Mouse (Mus musculus): ENCODE data around the gene Lingo3.

The Lingo3 gene

DNA sequence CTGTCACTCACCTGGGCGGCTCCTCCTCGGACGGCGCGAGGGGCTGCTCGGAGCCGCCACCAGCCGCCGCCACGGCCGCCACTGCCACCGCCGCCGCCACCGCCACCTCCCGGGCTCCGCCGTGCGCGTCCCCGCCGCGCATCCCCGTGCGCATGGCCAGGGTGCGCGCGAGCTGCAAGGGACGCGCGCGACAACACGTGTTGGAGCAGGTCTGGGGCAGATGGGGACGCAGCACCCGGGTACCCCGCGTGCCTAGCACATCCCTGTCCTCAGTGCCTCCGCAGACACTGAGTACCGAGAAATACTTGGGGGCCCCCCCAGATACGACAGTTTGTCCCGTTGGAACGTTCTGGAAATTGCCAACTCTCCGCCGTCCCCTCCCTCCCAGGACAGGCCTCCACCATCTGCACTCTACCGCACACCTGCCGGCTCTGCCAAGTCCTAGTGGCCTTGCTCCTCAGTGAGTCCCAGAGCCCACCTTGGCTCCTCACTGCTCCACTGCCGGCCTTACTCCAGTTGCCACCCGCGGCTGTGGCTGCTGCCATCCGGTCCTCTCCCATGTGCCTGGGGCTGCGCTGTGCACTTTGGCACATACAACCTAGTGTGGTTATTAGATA, at the start of gene Lingo3:
Gene Lingo3 (minus strand): TSS at position 109 of the 617 bp plus-strand sequence.
- no peak for DNase-seq

DNA sequence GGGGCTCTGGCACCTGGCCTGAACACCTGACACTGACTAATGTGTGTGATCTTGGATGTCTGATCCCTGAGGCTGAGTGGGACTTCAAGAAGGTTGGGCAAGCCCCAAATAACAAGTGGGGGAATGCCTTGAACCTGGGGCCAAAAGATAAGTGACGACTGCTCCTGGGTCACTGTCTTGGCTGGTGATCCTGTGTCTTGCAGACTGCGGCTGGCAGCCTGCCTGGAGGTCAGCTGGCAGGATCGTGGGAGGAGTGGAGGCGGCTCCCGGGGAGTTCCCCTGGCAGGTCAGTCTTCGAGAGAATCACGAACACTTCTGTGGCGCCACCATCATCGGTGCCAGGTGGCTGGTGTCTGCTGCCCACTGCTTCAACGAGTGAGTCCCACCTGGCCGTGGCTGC, 43.3 kb upstream of the Lingo3 start:
- peak; percentile 98 for DNase-seq

DNA sequence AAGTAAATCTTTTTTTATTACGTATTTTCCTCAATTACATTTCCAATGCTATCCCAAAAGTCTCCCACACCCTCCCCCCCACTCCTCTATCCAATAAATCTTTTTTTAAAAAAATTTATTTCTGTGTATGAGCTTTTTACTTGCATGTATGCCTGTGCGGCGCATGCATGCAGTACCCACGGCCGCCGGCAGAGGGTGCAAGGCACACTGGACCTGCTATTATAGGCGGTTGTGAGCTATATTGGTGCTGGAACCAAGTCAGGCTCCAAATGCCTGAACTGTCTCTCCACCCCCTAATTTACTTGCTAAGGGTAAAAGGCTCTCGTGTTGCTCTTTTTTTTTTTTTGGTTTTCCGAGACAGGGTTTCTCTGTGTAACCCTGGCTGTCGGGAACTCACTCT, 37.5 kb upstream of the Lingo3 start:
- DNase-seq = peak; percentile 94

DNA sequence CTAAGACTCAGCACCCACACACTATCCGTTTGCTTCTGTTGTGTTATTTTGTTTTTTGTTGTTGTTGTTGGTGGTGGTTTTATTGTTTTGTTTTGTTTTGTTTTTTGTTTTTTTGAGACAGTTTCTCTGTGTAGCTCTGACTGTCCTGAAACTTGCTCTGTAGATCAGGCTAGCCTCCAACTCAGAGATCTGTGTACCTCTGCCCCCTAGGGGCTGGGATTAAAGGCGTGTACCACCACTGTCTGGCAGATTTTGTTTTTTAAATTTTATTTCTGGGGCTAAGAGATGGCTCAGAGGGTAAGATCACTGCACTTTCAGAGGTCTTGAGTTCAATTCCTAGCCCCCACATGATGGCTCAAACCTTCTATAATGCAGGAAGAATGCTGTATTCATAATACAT, 37.1 kb upstream of the Lingo3 start:
- no peak for DNase-seq

DNA sequence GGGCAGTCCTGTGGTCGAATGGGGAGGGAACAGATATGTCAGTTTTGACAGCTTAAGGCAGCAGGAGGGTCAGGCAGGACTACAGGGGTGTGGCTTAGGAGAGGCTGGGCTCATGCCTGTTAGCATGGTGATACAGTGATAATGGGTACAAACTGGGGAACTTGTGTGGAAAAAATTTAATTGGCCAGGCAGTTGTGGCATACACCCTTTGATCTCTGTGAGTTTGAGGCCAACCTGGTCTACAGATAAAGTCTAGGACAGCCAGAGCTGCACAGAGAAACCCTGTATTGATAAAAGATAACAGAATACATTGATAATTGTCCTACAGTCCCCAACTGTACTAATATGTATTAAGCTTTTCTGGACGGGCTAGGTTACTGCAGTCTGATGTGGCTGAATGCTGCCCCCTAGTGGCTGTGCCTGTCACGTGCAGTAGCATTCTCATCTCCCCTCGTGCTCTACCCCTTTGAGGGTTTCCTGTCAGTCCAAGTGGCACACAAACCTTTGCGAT, 36.3 kb upstream of the Lingo3 start:
- DNase-seq = peak; percentile 92

DNA sequence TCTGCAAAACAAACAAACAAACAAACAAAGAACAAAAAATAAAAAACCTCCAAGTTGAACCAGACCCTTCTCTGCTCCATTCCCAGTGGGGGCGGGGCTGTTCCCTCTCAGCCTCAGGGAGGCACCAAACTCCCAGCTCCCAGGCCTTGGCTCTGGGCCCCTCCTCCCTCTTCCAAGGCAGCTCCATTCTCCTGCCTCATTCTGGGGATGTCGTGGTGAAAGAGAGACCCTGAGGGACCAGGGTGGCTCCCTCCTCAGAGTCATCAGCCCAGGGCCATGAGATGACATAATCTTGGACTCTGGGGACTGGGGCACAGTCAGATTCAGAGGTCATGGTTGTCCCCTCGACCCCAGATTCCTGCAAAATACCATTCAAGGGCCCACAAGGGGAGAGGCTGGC, 32.8 kb upstream of the Lingo3 start:
- DNase-seq = no peak

DNA sequence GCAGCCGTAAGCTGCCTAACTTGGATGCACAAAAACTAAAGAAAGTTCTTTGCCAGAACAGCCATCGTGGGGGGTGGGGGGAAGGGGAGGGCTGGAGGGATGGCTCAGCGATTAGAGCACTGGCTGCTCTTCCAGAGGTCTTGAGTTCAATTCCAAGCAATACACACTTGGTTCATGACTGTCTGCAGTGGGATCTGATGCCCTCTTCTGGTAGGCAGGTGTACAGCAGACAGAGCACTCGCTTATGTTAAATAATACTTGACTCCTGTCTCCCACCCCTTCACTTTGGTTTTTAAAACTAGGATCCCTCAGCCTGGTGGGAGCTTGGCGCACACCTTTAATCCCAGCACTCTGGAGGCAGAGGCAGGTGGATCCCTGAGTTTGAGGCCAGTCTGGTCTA, 32.2 kb upstream of the Lingo3 start:
- DNase-seq = no peak

DNA sequence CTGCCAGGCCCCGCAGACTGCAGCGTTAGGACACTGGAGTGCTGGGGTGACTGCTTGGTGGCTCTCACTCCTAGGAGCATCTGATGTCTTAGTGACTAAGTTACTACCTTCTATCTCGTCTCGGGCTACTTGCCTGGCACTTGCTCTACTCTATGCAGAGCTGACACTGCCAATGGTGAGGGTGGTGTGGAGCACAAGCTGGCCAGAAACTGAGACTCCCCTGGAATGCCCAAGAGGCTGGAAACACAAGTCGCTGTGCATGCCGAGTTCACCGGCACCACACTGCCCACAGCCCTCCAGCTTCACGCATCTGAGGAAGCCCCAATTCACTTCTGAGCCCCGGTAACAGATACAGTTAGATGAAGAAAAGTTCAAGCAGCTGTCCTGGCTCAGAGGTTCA, 30.2 kb upstream of the Lingo3 start:
- DNase-seq = no peak

DNA sequence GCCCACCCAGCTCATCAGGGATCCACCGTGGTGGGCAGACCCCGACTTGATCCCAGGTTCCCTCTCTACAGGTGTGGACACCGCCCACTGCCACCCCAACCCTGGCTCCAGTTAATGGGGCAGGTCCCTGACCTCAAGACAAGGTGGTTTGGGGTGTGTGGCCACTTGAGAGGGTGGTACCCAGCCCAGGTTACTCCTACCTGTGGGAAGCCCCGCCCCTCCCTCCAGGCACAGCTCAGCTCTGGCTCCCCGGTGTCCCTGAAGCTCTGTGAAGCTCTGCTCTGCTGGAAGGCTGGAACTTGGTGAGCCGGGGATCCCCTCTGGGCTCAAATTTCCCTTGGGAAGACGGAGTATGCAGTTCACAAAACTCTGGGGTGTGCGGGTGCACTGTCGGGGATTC, 27.7 kb upstream of the Lingo3 start, which contains the start of gene Tmprss9:
Gene Tmprss9 (plus strand): TSS at position 268 of the 400 bp plus-strand sequence.
- DNase-seq = no peak

DNA sequence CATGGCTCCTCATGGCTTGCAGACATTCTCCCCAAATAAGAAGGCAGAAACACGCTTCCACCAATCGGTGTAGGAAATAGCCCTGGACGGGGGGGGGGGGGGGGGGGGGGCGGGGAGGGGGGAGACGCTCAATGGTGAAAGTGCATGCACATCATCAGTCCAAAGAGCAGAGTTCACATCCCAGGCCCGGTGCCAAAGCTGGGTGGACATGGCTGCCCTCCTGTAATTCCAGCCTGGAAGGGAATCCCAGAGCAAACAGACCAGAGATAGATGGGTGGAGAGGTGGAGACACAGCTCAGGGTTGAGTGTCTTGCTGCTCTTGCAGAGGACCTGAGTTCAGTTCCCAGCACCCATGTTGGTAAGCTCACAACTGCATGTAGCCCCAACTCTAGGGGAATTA, 27.2 kb upstream of the Lingo3 start:
- DNase-seq = no peak

DNA sequence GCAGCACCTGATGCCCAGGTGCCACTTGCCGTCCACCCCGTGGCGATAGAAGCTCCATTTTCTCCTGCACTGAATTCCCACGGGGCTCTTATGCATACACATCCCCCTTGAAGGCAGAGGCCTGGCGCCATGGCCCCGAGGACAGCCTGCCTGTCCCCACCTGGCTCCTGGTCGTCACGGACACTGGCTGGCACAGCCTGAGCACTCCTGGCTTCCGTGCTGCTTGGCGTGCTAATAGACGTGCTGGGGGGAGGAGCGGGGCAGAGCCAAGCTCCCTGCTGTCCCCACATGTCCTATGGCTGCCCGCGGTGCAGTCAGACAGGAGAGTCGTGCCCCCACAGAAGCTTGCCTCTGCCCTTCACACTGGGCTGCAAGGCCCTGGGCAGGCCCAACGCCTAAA, 20.6 kb upstream of the Lingo3 start:
- peak; percentile 95 for DNase-seq

DNA sequence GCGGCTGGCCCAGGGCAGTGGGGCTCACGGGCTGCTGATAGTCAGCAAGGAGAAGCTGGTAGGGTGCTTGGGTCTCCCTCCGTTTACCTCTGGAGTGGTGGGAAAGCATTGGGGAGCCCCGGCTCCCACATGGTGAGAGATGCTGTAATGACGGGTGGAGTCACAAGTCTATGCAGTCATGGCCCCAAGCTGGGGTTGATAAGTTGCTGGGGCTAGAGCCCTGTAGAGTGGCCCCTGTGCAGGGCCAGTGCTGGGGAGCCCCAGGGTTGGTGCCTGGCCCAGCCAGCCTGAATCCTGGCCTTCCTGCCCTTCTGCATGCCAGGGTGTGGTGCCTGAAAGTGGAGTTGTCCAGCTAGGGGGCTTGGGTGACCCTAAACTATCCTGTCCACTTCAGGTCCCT, 18.5 kb upstream of the Lingo3 start:
- no peak for DNase-seq

DNA sequence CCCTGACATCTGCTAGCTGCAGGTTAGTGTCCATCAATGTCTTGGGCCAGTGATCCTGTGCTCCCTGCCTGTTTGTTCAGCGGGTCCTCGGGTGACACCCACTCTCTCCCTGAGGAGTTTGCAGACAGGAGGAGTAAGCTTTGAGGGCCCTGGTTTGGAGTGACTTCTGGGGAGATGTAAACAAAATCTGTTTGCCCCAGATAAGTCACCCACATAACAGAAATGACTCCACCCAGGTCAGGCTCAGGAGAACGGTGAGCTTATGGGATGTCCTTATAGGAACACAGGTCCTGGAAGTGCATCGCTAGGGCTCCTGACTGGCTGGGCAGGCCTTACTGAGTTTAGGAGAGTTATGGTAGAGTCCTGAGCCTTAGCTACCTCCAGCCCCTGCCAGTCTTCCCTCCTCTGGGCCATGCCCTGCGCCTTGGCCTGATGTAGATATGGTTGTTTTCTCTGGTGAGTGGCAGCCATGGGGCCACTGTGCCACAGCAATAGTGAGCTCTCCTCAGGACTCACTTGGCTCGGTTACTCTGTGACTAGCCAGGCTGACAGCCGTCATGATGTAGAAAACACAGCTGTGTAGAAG, 14.6 kb upstream of the Lingo3 start:
- no peak for DNase-seq

DNA sequence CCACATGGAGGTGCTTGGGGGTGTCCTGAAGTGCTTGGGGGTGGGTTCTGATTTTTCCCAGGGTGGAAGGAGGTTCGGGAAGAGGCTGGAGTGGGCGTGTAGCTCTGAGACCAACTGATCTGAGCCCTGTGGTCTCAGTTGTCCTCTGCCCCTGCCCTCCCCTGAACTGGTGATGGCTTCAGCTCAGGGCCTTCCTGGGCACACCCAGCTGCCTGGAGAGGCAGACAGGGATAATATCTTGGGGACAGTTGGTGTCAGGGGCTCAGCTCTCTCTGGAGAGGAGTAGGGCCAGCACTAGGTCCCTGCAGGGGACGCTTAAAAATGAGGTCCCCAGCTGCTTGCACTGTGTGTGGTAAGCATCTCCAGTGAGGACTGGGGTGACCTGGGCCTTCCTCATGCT, 14.0 kb upstream of the Lingo3 start:
- no peak for DNase-seq

DNA sequence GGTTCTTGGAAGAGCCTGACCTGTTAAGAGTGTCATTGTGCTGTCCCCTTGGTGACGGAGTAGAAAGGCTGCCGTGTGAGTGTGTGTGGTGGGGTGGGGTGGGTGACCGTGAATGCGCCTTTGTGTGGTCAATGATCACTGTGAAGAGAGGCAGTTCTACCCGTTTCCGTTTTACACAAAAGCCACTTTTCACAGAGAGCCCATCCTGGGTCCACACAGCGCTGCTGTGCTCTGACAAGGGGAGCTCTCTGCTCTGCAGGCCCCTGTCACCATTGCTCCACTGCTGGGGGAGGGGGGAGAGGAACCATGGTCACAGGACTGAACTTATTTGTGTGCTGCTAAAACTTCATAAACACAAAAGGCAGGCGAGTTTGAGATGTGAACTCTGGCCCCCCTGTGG, 13.5 kb upstream of the Lingo3 start:
- no peak for DNase-seq

DNA sequence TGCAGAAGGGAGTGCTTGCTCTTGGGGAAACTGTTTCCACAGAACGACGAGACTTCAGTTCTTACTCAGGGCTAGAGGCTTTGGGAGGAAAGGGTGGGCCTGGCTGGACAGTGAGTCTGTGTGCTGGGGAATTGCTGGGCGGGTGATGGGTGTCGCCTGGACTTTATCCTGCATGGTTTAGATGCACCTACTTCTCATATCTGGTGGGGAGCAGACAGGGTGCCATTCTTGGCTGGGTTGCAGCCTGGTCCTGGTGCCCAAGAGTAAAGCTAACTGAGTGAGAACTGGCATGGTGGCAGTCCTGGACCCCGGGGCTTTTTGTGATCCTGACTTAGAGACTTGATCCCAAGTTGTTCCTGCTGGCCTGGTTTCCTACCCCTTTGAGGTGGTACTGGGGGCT, 13.1 kb upstream of the Lingo3 start:
- DNase-seq = no peak

DNA sequence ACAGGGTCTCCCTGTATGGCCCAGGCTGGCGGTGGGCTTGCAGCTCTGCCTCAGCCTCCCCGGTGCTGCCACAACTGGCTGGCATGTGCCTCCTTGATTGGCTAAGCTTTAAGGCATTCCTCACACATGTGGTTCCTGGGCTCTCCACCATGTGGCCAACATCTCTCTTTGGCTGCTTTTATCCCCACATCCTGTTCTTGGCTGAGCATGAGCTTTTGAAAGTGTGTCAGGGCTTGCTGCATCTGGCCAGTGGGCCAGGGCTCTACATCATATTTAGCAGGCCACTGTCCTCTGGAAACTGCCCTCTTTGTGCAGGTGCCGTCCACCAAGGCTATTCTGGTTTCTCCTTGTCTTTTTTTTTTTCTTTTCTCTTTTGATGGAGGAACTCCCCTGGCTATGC, 12.4 kb upstream of the Lingo3 start:
- DNase-seq = peak; percentile 95

DNA sequence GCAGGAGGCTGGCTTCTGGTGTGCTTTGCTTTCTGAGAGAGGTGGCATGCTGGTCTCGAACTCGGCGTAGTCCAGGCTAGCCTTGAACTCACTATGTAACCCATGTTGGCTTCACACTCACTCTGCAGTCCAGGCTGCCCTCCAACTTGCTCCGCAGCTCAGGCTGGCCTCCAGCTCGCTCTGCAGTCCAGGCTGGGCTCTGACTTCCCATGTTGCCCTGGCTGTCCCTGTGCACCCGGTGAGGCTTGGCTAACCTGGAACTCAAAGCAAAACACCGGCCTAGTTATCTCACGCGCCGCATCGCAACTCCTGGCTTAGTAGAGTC, 11.9 kb upstream of the Lingo3 start:
- no peak for DNase-seq

DNA sequence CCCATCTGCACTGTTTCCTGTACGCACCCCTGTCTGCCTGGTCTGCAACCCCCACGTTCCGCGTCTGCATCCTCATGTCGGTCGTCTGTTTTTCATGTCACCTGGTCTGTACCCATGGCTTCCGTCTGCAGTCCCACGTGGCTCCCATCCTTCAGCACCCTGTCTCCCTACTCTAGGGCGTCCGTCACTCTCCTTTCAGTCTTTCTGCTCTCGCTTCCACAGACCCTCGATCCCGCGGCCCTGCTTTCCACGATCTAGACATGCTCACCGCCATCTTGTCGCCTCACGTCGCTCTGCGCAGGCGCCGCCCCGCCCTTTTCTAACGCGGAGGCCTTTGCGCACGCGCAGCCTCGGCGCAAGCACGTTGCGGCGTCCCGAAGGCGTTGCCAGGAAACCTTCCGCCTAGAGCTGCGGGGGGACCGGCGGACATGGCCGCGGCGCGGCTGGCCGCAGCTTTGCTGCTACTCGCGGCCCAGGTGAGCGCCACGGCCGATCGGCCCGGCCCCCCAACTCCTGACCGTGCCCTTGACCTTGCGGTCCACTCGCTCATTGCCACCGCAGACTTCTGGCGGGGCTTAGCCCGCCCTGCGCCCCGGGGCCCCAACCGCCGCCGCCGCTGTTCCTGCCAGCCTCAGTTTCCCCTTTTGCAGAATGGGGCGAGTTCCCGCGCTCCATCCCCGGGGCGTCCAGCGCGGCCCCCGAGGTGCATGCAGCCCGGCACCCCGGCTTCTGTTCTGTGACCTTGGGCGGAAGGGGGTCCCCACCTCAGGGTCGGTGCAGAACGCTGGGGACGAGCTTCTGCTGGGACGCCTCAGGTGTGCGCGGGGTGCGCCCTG, 11.3 kb upstream of the Lingo3 start, which contains the start of the genes Lsm7 and Sppl2b:
Gene Lsm7 (minus strand): TSS at position 297 of the 836 bp plus-strand sequence.
Gene Sppl2b (plus strand): TSS at position 363 of the 836 bp plus-strand sequence.
- peak; percentile 100 for DNase-seq

DNA sequence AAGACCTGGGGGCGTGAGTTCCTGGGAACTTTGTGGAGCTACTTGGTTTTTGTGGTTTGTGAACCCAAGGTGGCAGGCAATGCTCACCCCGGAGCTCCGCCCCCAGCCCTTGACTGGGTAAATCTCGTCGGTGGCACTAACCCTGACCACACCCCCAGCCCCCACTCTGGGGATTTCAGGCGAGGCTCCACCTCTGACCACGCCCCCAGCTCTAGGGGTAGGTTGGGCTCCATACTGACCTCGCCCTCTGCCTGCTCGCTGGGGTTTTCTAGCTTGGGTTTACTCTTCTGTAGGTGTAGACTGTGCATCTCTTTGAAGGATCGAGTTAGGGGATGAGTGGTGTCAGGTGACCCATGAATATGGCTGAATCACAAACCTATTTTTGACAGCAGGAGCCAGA, 4.7 kb upstream of the Lingo3 start:
- peak; percentile 93 for DNase-seq

DNA sequence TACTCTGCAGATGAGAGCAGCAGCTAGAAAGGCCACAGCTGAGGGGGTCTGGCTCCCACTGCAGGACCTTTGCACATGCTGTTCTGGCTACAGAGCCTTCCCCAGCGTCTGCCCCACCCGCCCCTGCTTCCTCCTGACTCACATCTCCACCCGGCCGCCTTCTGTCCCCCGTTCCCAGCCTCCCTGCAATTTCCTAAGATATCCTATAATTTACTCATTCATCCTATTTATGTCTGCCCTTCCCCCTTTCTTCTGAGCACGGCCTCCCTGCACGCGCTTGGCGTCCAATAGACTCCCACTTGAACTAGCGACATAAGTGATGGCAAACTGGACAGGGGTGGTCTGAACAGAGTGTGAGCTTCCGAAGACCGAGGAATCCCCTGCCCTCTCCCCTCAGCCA, 1.9 kb upstream of the Lingo3 start:
- no peak for DNase-seq

DNA sequence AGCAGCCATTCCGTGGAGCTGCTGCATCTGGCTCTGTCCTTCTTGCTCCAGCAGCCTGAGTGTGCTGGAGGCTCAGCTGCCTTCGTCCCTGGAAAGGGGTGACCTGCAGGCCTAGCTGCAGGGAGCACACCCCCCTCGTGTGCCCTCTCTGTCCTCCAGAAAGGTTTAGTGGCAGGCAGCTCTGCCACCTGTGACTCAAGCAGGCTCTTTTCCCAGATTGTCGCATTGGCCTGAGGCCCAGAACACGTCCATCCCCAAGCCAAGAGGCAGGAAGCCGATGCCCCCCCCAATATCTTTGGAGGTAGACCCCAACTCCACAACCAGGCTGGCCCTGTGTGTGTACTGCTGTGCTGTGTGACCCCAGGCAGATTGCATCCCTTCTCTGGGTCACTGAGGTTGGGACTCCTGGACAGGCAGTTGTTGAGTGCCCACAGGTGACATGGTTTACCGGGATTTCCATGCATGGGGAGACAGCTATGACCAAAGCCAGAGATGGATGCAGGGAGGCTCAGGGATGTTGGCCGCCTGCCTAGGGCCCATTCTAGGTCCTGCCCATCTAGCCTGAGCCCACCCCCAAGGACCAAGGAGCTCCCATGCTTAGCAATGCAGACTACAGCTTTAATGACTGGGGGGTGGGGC, 1.3 kb upstream of the Lingo3 start:
- no peak for DNase-seq

Measured in heart, adult 11 months (tissue).